Mouse (Mus musculus): ENCODE measurements around the gene Abhd17b. TPM values are rescaled to one million over a fixed set of nuclear protein-coding genes. Genes with fewer than 3 reads are reported as not detected.
"Not testable (repeated sequence)": the region's sequence is repeated elsewhere in the genome, so short reads cannot be mapped to it uniquely, and the experiment has no call there.

Gene Abhd17b
- polyA plus RNA-seq (2015; fragmentation: Nextera tagmentation; extraction: Ambion mirVana) = 34.2 and 34.8 TPM in 2 replicates

DNA sequence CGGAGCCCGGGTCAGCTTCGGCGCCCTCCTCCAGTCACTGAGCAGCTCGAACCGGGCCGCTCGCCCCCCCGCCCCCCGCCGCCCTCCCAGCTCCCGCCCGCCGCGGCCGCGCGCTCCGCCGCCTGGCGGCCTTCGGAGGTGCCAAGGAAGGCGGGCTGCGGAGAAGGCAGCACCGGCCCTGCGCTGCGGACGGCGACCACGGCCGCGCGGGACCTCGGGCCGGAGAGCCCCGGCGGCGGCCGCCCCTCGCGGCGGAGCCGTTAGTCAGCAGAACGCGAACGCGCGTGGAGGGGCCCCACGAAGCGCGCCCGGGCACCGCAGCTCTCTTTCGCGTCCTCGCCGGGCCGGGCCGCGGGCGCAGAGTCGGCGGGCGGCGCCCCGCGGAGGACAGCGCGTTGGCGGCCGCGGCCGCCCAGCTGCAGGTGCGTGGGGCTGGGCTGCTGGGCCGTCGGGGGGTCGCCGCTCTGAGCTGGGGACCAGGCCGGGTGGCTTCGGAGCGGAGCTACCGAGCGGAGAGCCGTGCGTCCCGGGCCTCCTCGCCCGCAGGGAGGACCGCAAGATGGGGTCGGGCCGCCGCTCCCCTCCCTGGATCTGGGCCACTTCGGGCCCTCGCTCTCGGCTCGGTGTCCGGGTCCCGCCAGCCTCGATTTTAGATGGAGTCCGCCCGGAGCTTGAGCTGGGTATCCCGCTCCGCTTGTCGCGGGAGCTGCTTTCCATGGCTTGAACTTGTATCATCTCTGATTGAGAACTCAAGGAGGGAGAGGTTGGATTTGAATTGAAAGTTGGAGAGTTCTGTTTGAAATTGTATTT lies at the start of gene Abhd17b:
Abhd17b (plus strand) TSS at position 14 of the 810 bp plus-strand sequence.
- peaks cover 26% of the 10 kb centered on the region for H3K4me1 ChIP-seq
- ATAC-seq (ENCODE audit: insufficient number of reproducible peaks, insufficient read depth, low FRiP score, low TSS enrichment, low read depth) = peak; percentile 43
- H3K9ac ChIP-seq = peak within 1 kb of the TSS; percentile 91

DNA sequence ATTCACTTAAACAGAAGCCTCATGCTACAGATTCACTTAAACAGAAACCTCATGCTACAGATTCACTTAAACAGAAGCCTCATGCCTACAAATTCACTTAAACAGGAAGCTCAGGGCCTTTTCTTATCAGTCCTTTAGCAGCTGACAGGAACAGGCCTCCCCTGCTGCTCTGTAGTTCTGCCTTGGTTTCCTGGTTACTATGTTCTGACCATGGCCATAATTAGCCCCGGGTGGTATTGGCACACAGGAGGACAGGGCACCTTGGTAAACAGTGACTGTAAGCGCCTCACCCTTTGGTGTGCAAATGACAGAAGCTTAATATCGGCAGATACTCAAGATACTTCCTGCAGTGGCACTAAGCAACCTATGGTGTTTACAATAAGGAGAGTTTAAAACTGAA lies 49.1 kb upstream of the Abhd17b start:
- Histone ChIP-seq H3K4me2 (no peak overlapping the region), H3K4me1 (peaks cover 11% of the 10 kb centered on the region), H3K36me3 (no peaks in the 10 kb centered on the region; the same call in 1 of the 2 replicates), H3K9me3 (no peaks in the 10 kb centered on the region), H3K9ac (no peak overlapping the region), H3K27me3 (no peaks in the 10 kb centered on the region), H3K27ac (no peak overlapping the region), H3K4me3 (no peak overlapping the region)
- 74% methylated on average over 3 of the region's 3 CpGs for WGBS
- no peak for ATAC-seq (ENCODE audit: insufficient number of reproducible peaks, insufficient read depth, low FRiP score, low TSS enrichment, low read depth)

More for the DNA sequence above, at the start of gene Abhd17b:
- Histone ChIP-seq H3K9me3 (no peaks in the 10 kb centered on the region), H3K4me2 (peak within 1 kb of the TSS; percentile 82), H3K27ac (peak within 1 kb of the TSS; percentile 97), H3K36me3 (0 out of 2 replicates have a peak, but pooled peaks cover 3% of the 10 kb centered on the region), H3K4me3 (peak within 1 kb of the TSS; percentile 82), H3K27me3 (no peaks in the 10 kb centered on the region)
- WGBS = under 1% methylated on average over 83 of the region's 105 CpGs

DNA sequence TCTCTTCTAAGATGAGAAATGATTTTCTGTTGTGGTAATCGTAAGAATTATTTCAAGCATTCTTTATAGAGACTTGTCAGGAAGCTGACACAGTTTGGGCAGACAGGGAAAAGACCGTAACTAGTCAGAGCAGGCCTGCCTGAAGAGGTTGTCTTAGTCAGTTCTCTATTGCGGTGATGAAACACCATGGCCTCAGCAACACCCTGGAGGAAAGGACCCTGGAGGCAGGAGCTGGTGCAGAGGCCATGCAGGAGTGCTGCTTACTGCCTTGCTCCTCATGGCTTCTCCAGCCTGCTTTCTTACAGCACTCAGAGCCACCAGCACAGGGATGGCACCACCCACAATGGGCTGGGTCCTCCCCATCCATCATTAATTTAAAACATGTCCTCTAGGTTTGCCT lies 47.7 kb upstream of the Abhd17b start:
- Histone ChIP-seq H3K27ac (no peak overlapping the region), H3K36me3 (no peaks in the 10 kb centered on the region; the same call in 1 of the 2 replicates), H3K9ac (no peak overlapping the region), H3K27me3 (no peaks in the 10 kb centered on the region), H3K4me3 (no peak overlapping the region), H3K4me2 (no peak overlapping the region), H3K4me1 (peaks cover 4% of the 10 kb centered on the region; the same call in 1 of the 2 replicates), H3K9me3 (no peaks in the 10 kb centered on the region)
- no peak for ATAC-seq (ENCODE audit: insufficient number of reproducible peaks, insufficient read depth, low FRiP score, low TSS enrichment, low read depth)
- WGBS = 75% methylated on average over 3 of the region's 3 CpGs

DNA sequence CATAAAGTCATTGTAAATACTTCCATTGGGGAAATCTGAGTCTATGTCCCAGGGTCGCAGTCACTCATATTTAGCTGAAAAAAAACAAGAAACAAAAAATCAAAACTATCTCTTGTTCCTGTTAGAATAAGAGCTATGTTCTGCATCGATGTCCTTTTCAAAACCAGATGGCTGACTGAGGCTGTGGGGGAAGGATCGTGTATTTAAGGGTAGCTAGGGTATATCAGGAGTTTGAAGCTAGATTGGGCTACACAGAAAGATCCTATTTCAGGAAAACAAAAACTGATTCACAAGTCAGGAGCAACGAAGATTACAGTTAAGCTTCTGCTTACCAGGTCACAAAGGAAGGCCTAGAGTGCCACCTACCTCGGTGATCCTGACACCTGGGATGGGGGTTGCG lies 42.7 kb upstream of the Abhd17b start:
- Histone ChIP-seq H3K9me3 (no peaks in the 10 kb centered on the region), H3K4me2 (no peak overlapping the region), H3K27me3 (no peaks in the 10 kb centered on the region), H3K36me3 (no peaks in the 10 kb centered on the region), H3K4me3 (no peak overlapping the region), H3K9ac (no peak overlapping the region), H3K27ac (no peak overlapping the region), H3K4me1 (no peaks in the 10 kb centered on the region)
- 63% methylated on average over 6 of the region's 6 CpGs for WGBS
- no peak for ATAC-seq (ENCODE audit: insufficient number of reproducible peaks, insufficient read depth, low FRiP score, low TSS enrichment, low read depth)

DNA sequence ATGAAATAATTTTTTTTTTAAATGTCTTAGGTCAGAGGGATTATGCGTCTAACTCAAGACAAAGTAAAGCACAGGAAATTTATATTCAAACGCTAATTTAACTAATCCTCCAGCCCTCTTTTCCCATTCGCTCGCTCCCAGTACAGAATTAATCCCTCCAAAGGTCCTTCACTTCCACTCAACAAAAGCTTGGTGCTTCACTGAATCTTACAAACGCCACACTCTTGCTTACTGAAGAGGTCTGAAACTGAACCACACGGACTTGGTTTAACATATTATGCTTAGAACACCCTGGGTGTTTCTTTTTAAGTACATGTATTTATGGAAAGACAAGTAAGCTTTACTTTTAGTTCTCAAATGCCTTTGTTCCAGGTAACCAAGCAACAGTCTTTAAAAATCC lies 41.7 kb upstream of the Abhd17b start:
- no peak overlapping the region for H3K4me2 ChIP-seq
- H3K27ac ChIP-seq = no peak overlapping the region
- H3K36me3 ChIP-seq = no peaks in the 10 kb centered on the region
- H3K9ac ChIP-seq = no peak overlapping the region
- no peaks in the 10 kb centered on the region for H3K27me3 ChIP-seq
- no peak overlapping the region for H3K4me3 ChIP-seq
- 50% methylated on average over 6 of the region's 6 CpGs for WGBS
- no peaks in the 10 kb centered on the region for H3K4me1 ChIP-seq
- ATAC-seq (ENCODE audit: insufficient number of reproducible peaks, insufficient read depth, low FRiP score, low TSS enrichment, low read depth) = no peak
- H3K9me3 ChIP-seq = no peaks in the 10 kb centered on the region

DNA sequence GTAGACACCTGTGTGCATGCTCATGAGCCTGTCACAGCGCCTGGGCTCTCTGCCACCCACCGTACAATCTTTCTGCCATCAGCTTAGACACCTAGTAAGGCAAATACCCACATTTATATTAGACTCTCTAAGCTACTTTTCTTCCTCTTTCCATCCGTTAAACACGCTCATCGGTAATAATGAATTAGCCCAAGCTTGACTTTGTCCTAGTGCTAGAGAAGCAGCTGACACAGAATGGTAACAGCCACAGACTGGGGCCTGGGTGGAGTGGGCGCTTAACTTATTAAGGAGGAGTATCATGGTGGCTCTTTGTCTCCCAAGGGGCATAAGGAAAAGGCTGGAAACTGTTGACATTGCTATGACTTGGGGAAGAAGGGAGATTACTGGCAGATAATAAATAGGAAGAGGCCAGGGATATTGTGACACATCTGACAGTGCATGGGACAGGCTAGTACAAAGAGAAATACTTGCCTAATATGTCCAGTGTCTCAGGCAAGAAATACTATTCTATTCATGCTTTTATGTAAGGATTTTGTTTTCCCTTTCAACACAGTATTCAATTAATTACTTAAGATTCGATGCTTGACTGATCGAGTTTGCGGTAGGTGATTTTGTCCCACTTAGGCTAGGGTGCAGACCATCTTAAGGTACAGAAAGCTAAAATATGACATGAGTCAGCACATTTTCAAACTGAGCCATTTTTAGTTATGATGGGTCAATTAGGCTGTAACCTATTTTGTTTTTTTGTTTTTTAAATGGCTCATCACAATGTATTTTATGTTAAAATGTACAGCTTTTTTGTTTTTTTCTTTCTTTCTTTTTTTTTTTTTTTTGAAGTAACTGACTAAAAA lies 41.0 kb upstream of the Abhd17b start:
- no peak for ATAC-seq (ENCODE audit: insufficient number of reproducible peaks, insufficient read depth, low FRiP score, low TSS enrichment, low read depth)
- H3K4me2 ChIP-seq = no peak overlapping the region
- H3K4me1 ChIP-seq = no peaks in the 10 kb centered on the region
- no peaks in the 10 kb centered on the region for H3K27me3 ChIP-seq
- H3K36me3 ChIP-seq = no peaks in the 10 kb centered on the region
- no peak overlapping the region for H3K9ac ChIP-seq
- H3K4me3 ChIP-seq = no peak overlapping the region
- no peak overlapping the region for H3K27ac ChIP-seq
- no peaks in the 10 kb centered on the region for H3K9me3 ChIP-seq
- 91% methylated on average over 9 of the region's 9 CpGs for WGBS

DNA sequence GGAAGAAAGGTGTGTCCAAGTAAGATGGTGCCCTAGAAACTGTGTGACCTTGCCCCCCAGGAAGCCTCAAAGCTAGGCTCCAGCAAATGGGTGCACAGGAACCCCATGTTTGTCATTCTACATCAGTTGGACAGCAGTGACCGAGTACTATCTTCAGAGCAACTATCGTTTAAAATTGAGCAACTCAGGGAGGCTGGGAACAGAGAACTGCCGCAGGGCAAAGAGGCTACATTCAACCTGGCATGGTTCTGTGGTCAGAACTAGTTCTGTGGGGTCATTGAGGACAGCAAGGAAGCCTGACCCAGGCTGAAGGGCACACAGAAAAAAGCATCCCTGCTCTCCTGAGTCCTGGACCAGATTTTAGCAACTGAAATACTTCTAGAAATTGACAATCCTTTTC lies 37.2 kb upstream of the Abhd17b start:
- H3K27me3 ChIP-seq = no peaks in the 10 kb centered on the region
- H3K36me3 ChIP-seq = peaks cover 6% of the 10 kb centered on the region; the same call in 1 of the 2 replicates
- no peak for ATAC-seq (ENCODE audit: insufficient number of reproducible peaks, insufficient read depth, low FRiP score, low TSS enrichment, low read depth)
- no peaks in the 10 kb centered on the region for H3K4me1 ChIP-seq
- no peak overlapping the region for H3K4me3 ChIP-seq
- H3K9me3 ChIP-seq = no peaks in the 10 kb centered on the region
- 88% methylated on average over 3 of the region's 3 CpGs for WGBS
- H3K4me2 ChIP-seq = no peak overlapping the region
- H3K27ac ChIP-seq = no peak overlapping the region
- H3K9ac ChIP-seq = no peak overlapping the region

DNA sequence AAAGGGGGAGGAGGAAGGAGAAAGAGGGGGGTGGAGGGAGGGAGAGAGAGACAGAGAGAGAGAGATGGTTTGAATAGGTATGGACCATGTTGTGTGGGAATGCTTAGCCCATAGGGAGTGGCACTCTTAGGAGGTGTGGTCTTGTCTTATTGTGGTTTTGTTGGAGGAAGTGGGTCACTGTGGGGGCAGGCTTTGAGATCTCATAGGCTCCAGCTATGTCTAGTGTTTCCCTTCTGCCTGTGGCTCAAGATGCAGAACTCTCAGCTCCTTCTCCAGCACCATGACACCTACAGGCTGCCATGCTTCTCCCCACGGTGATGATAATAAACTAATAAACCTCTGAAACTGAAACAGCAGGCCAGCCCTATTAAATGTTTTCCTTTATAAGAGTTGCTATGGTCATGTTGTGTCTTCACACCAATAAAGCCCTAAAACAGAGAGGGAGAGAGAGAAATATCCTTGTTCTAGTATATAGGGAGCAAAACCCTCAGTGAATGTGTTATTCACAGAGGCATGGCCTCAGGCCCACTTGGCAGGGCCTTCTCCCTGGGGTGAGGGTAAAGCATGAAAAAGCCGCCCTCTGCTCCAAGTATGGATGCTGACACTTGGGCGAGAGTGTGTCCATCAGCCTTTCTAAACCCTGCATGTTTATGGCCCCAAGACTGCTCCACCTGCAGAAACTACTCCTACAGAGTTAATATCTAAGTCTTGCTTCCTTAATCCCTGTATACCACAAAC lies 29.4 kb upstream of the Abhd17b start:
- no peak overlapping the region for H3K27ac ChIP-seq
- 0 out of 2 replicates have a peak, but pooled peaks cover 4% of the 10 kb centered on the region for H3K4me1 ChIP-seq
- no peaks in the 10 kb centered on the region for H3K36me3 ChIP-seq
- no peaks in the 10 kb centered on the region for H3K27me3 ChIP-seq
- no peak overlapping the region for H3K4me3 ChIP-seq
- H3K4me2 ChIP-seq = no peak overlapping the region
- ATAC-seq (ENCODE audit: insufficient number of reproducible peaks, insufficient read depth, low FRiP score, low TSS enrichment, low read depth) = no peak
- 82% methylated on average over 3 of the region's 3 CpGs for WGBS
- no peaks in the 10 kb centered on the region for H3K9me3 ChIP-seq
- H3K9ac ChIP-seq = no peak overlapping the region

DNA sequence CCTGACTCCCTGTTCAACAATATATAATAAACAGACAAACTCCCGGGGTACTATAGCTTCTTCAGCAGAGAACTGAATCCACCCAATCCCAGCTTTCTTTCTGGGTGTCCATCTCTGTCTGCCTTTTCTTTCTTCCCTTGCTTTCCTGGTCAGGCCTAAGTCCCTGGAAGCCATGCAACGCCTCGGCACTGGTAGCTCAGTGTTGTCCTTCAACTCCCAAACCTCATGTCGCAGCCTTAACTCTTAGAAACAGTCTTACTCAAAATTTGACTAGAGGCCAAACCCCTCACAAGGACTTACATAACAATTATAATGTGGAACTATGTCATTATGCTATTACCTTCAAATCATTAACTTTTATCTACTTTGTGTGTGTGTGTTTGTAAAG lies 28.8 kb upstream of the Abhd17b start:
- WGBS = 85% methylated on average over 4 of the region's 4 CpGs
- H3K27me3 ChIP-seq = no peaks in the 10 kb centered on the region
- no peak overlapping the region for H3K4me3 ChIP-seq
- no peak overlapping the region for H3K4me2 ChIP-seq
- ATAC-seq (ENCODE audit: insufficient number of reproducible peaks, insufficient read depth, low FRiP score, low TSS enrichment, low read depth) = no peak
- H3K9me3 ChIP-seq = no peaks in the 10 kb centered on the region
- no peak overlapping the region for H3K27ac ChIP-seq
- H3K9ac ChIP-seq = no peak overlapping the region
- no peaks in the 10 kb centered on the region for H3K36me3 ChIP-seq
- 0 out of 2 replicates have a peak, but pooled peaks cover 4% of the 10 kb centered on the region for H3K4me1 ChIP-seq

DNA sequence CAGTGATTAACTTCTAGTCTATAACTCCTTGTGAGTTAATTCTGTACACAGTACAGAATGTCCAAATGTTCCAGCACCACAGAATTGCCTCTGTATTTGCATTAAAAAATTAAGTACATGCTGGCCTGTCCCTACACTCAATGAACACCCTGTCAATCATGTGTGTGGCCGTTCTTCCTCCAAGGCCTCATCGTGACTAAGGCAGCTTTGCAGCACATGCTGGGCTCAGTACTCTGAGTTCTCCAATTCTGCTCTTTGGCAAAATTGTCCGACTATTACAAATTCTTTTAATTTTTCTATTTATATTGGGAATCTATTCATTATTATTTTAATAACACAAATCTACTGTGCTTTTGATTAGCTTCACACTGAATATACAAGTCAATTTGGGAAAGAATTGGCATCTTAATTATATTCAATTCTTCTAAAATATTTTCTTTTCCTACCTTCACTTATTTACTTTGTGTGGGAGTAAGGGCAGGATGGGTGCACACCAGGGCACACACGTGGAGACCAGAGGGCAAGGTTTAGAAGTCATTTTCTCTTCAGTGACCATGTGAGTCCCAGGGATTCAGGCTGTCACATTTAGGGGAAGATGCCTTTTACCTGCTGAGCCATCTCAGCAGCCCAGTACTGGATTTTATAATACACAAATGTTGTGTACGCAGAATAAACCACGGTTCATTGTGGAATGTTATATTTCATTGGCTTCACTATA lies 26.6 kb upstream of the Abhd17b start:
- no peak overlapping the region for H3K9ac ChIP-seq
- H3K36me3 ChIP-seq = no peaks in the 10 kb centered on the region
- H3K4me3 ChIP-seq = no peak overlapping the region
- WGBS = 85% methylated on average over 6 of the region's 6 CpGs
- H3K4me2 ChIP-seq = no peak overlapping the region
- H3K9me3 ChIP-seq = no peaks in the 10 kb centered on the region
- no peak overlapping the region for H3K27ac ChIP-seq
- H3K4me1 ChIP-seq = peaks cover 4% of the 10 kb centered on the region; the same call in 1 of the 2 replicates
- ATAC-seq (ENCODE audit: insufficient number of reproducible peaks, insufficient read depth, low FRiP score, low TSS enrichment, low read depth) = no peak
- no peaks in the 10 kb centered on the region for H3K27me3 ChIP-seq

DNA sequence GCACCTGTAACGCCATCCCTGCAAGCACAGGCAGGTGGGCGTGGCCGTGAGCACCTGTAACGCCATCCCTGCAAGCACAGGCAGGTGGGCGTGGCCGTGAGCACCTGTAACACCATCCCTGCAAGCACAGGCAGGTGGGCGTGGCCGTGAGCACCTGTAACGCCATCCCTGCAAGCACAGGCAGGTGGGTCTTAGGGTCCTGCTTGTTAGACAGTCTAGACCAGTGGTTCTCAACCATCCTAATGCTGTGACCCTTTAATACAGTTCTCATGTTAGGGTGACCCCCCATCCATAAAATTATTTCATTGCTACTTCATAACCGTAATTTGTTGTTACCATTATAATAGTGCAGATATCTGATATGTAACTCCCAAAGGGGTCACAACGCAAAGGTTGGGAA lies 24.5 kb upstream of the Abhd17b start:
- not testable (repeated sequence) for H3K4me1 ChIP-seq; H3K4me2 ChIP-seq; H3K9me3 ChIP-seq; H3K27ac ChIP-seq; H3K4me3 ChIP-seq; H3K27me3 ChIP-seq; ATAC-seq (ENCODE audit: insufficient number of reproducible peaks, insufficient read depth, low FRiP score, low TSS enrichment, low read depth); H3K36me3 ChIP-seq; H3K9ac ChIP-seq
- 44% methylated on average over 11 of the region's 11 CpGs for WGBS
